Mouse (Mus musculus): ENCODE results near the gene Ankrd27.

GRCm38 (mm10) chr7:35545881-35546280 is 40.2 kb upstream of the Ankrd27 start:
- TF ChIP-seq CTCF (IDR thresholded peaks at IDR 0.05; ENCODE audit: borderline replicate concordance, control insufficient read depth, extremely low read depth, insufficient read depth, low read length, poor library complexity) (no peak), POLR2A (IDR thresholded peaks at IDR 0.05; ENCODE audit: control insufficient read depth, extremely low read depth, insufficient read depth, low read length, poor library complexity) (no peak)
